Mouse (Mus musculus): ENCODE measurements around the gene Prss23.

DNA sequence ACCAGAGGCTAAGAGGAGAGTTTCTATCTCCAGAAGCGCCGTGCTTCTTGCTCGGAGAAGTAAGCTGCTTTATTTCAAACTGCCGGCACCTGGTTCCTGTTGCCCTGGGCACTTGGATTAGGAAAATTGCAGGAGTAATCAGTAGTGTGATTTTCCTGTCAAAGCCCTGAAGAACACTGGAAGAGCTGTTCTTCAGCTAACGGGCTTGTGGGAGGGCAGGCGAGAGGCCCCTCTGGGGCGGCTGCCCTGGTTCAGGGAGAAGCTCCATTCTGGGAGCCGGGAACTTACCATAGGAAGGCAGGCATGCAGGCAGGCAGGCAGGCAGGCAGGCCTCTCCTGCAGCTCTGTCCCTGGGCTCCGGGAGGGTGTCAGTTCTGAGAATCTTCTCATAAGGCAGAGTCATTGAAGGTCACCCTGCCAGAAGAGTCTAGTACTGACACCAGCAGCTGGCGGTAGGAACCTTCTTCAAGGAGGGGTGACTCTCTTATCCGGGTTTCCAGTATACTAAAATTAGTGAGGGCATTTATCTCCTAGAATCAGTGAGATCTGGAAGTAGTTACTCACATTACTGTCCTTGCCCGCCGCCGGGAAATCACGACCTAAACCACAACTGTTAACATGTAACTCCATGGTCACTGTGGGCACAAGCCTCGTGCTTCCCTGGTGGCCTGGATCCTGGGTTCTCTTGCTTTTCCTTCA lies at the start of gene Prss23:
- TF ChIP-seq CTCF (IDR thresholded peaks at IDR 0.05; ENCODE audit: borderline replicate concordance, control insufficient read depth, extremely low read depth, insufficient read depth, low read length, poor library complexity): no peak
- TF ChIP-seq POLR2A (IDR thresholded peaks at IDR 0.05; ENCODE audit: control insufficient read depth, extremely low read depth, insufficient read depth, low read length, poor library complexity): no peak
